Mouse (Mus musculus) forebrain, postnatal 0 days (tissue): ENCODE results near the gene Brd7. TPM values are rescaled to one million over a fixed set of nuclear protein-coding genes. Genes with fewer than 3 reads are reported as not detected.
A peak's percentile ranks its signal among the peaks of the same experiment; 100 is the strongest.

Experiments used
- ATAC-seq: fragments of 200-750 bp; cut with Nextera tagmentation; 2 replicates; pipeline ENCODE4 v1.8.0; 2017; ENCODE audit warnings: mild to moderate bottlenecking, moderate library complexity
- DNase-seq: peaks from one replicate; pipeline ENCODE4 v3.0.0-alpha.2; 2015
- H3K27ac ChIP-seq: fragments of 300-500 bp; sonication (generic); 2 replicates; pipeline ENCODE4 v1.5.1; 2014; ENCODE audit warnings: low read depth, mild to moderate bottlenecking, antibody characterized with exemption, low read length, moderate library complexity, mixed read lengths
- H3K27me3 ChIP-seq: fragments of 300-500 bp; sonication (generic); 2 replicates; pipeline ENCODE4 v1.6.1; 2014; ENCODE audit warnings: mild to moderate bottlenecking, low read length, mixed read lengths; ENCODE audit not compliant: insufficient read depth
- H3K36me3 ChIP-seq: fragments of 300-500 bp; sonication (generic); 2 replicates; pipeline ENCODE4 v1.6.1; 2014; ENCODE audit warnings: mild to moderate bottlenecking, moderate library complexity; ENCODE audit not compliant: insufficient read depth
- H3K4me1 ChIP-seq: fragments of 300-500 bp; sonication (generic); 2 replicates; pipeline ENCODE4 v1.6.1; 2014; ENCODE audit warnings: antibody characterized with exemption; ENCODE audit not compliant: insufficient read depth
- H3K4me2 ChIP-seq: fragments of 300-500 bp; sonication (generic); 2 replicates; pipeline ENCODE4 v1.6.1; 2014; ENCODE audit warnings: low read depth, mild to moderate bottlenecking, moderate library complexity
- H3K4me3 ChIP-seq: fragments of 300-500 bp; sonication (generic); 2 replicates; pipeline ENCODE4 v1.5.1; 2014; ENCODE audit warnings: low read depth, low read length, mixed read lengths
- H3K9ac ChIP-seq: fragments of 300-500 bp; sonication (generic); 2 replicates; pipeline ENCODE4 v1.6.1; 2014; ENCODE audit warnings: mild to moderate bottlenecking
- H3K9me3 ChIP-seq: fragments of 300-500 bp; sonication (generic); 2 replicates; pipeline ENCODE4 v1.6.1; 2016; ENCODE audit warnings: low read length
- CTCF ChIP-seq: sonication (generic); IDR thresholded peaks from 2 replicates; pipeline ENCODE4 v1.5.1; 2016; ENCODE audit warnings: antibody characterized with exemption, control low read depth, low read depth
- WGBS: fragments of 180-500 bp; shearing (Covaris S2); extraction: QIAGEN DNeasy Blood & Tissue Kit; methylation state at CpG from one replicate; pipeline ENCODE4 v1.1.7; 2014; 5-methylcytosine and 5-hydroxymethylcytosine counted together
- polyA plus RNA-seq: library from polyadenylated mRNA; unstranded; fragments of >200 nt; fragmentation: Nextera tagmentation; extraction: Ambion mirVana; gene quantifications from 2 replicates; pipeline ENCODE4 v1.2.1, GENCODE M21; 2015
- total RNA-seq: library from RNA; depleted of rRNA; stranded (reverse); fragments of >200 nt; gene quantifications from 2 replicates; pipeline ENCODE4 v1.2.3, GENCODE M21; 2014

The Brd7 gene
- total and polyA plus RNA-seq, 2 experiments from 2014 or later = 24.1 to 52.4 TPM

DNA sequence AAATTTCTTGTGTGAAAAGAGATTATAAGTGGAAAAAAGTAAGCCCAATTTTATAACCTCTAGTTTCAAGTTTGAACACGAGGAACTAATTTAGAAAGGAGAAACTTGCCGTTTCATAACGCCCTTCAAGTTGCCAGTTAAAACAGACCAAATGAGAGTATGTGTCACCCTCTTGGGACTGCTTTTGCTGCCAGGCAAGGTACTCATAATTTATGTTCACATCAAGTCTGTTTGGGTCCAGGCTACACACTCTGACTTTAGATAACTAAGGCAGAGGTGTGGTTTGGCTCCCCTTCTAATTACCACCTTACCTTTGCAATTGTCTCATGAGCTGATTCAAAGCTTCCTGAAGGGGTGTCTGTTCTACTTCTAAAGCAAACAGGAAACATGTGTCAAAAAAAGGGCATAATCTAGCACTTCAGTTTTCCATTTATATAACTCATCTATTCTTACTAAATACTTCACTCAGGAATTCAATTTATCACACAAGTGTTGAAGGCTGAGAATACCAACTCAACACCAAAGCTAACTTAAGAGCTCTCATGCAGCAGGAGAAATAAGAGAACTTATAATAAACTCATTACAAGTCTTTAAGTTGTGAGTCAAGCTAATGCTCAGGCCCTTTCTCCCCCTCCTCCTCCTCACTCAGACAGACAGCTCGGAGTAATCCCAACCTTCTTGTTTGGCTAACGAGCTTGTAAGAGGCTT, 4.6 kb downstream of the Brd7 start:
- 65% methylated on average over 5 of the region's 5 CpGs for WGBS
- Histone ChIP-seq H3K4me2 (no peak overlapping the region), H3K4me1 (peaks cover 10% of the 10 kb centered on the region; the same call in 1 of the 2 replicates), H3K36me3 (peaks cover 52% of the 10 kb centered on the region), H3K4me3 (no peak overlapping the region), H3K27ac (no peak overlapping the region), H3K9ac (no peak overlapping the region), H3K9me3 (no peaks in the 10 kb centered on the region), H3K27me3 (no peaks in the 10 kb centered on the region)
- TF ChIP-seq CTCF = no peak
- DNase-seq = no peak
- ATAC-seq = no peak

DNA sequence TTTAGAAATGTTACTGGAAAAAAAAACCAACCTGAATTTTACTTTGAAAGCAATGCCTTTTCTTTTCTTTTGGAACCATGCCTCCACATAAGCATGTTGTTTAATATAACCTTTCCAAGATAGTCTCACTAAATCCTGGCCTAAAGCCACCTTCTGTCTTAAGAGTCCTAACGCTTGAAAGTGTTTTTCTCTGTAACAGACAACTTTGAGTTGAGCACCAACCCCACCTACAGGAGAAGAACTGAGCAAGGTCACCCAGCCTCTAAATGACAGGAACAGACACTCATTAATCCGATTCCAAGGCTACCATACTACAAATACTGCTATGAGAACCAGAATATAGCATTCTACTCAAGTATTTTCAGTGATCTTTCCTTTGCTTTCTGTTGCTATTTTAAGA, 12.9 kb downstream of the Brd7 start:
- Histone ChIP-seq H3K9me3 (no peaks in the 10 kb centered on the region), H3K4me3 (no peak overlapping the region), H3K4me2 (no peak overlapping the region), H3K27ac (no peak overlapping the region), H3K36me3 (peaks cover 68% of the 10 kb centered on the region), H3K9ac (no peak overlapping the region), H3K4me1 (no peaks in the 10 kb centered on the region), H3K27me3 (no peaks in the 10 kb centered on the region)
- ATAC-seq = no peak
- no peak for DNase-seq
- WGBS = 61% methylated on average over 2 of the region's 2 CpGs
- no peak for TF ChIP-seq CTCF

DNA sequence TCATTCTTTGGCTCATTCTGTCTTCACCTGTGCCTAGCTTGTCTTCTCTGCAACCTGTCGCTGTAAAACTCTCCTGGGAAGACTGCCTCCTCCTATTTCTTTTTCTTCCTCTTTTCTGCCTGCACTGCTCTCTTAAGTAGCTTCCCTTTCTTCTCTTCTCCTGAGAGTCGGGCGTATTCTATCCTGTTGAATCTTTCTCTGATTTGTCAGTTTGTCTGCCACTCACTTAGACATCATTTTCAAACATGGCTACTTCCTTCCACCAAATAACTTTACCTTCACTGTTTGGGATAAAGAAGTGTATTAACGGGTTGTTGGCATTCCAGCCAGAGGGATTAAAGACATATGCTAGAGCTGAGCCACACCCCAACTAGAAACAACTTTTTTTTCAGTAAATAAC, 20.0 kb downstream of the Brd7 start:
- H3K27me3 ChIP-seq = no peaks in the 10 kb centered on the region

DNA sequence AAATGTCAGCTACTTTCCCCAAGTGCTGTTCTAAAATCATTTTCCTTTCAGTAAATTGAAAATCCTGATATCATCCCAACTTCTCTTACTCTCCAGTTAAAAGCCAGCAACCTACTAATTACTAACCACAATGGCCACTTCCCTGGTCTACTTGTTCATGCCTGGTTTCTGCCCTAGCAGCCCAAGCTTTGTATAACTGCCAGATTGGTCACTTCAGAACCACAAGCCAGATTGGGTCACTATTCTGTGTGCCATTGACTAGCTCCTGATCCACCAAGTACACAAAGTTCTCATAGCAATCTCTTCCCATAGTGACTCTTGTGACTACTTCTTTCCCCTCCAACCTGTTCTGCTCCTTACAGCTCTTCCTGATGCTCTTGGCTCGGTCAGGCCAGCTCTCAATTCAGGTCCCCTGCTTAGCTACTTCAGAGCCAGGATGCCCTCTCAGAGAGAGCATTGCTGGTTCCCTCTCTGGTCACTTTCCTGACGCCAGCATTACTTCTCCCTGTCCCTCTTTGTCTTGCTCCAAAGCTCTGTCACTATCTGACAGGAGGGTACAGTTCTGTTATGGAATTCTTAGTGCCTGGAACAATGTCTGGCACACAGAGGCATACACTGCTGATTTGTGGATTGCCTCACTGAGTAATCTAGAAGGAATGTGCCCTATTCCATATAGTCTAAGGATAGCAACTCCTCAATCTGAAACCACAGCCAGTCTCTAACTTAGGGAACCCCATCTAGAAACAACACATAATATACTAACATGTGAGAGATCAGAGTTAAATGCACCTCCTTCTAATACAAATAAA, 21.9 kb downstream of the Brd7 start:
- Histone ChIP-seq H3K27me3 (no peaks in the 10 kb centered on the region), H3K9me3 (no peaks in the 10 kb centered on the region), H3K36me3 (peaks cover 67% of the 10 kb centered on the region), H3K4me1 (no peaks in the 10 kb centered on the region), H3K27ac (no peak overlapping the region), H3K4me2 (no peak overlapping the region), H3K9ac (no peak overlapping the region), H3K4me3 (no peak overlapping the region)
- WGBS = 85% methylated on average over 2 of the region's 2 CpGs
- ATAC-seq (no peak), DNase-seq (no peak)
- no peak for TF ChIP-seq CTCF

More for the DNA sequence above, 20.0 kb downstream of the Brd7 start:
- Histone ChIP-seq H3K9ac (no peak overlapping the region), H3K4me3 (no peak overlapping the region), H3K9me3 (no peaks in the 10 kb centered on the region), H3K4me1 (no peaks in the 10 kb centered on the region), H3K27ac (no peak overlapping the region), H3K36me3 (peaks cover 75% of the 10 kb centered on the region), H3K4me2 (no peak overlapping the region)
- no peak for ATAC-seq
- WGBS = 83% methylated on average over 4 of the region's 4 CpGs
- DNase-seq = no peak
- no peak for TF ChIP-seq CTCF

DNA sequence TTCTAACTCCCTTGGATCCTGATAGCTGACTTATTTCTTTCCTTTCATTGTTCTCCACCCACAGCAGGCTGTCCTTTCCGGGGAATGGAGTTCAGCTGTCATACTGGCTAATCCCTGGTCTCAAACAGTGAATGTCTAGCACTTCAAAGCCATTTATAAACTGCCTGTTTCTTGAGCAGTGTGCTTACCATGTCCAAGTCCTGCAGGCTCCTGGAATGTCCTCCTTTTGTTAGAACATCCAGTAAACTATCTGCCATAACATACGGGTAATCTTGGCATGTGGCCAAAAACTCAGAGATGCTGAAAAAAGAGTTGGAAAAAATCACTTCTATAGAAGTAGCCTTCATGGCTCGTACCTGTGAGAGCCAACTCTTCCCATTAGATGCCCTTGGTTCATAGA, 22.8 kb downstream of the Brd7 start:
- Histone ChIP-seq H3K4me1 (no peaks in the 10 kb centered on the region), H3K9me3 (no peaks in the 10 kb centered on the region), H3K9ac (no peak overlapping the region), H3K27ac (no peak overlapping the region), H3K27me3 (no peaks in the 10 kb centered on the region), H3K4me3 (no peak overlapping the region), H3K36me3 (peaks cover 66% of the 10 kb centered on the region), H3K4me2 (no peak overlapping the region)
- no peak for ATAC-seq
- peak; percentile 42 for DNase-seq
- TF ChIP-seq CTCF = no peak
- WGBS = 35% methylated on average over 3 of the region's 3 CpGs

DNA sequence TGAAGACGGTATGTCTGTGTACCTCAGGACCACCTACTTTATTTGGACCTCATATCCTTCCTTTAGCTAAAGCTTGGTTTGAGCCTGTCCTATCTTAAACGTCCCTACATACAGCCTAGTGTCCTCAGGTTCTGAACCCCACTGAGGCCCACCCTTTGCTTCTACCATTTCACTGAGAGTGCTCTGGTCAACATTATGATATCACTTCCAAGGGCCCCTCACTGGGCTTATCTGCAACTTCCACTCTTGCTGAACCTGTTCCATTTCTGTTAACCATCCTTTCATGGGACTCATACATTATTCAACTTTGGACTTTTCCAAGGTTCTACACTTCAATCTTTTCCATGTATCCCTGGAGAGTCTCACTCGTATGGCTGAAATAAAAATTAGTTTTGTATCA, 27.0 kb downstream of the Brd7 start:
- Histone ChIP-seq H3K4me1 (no peaks in the 10 kb centered on the region), H3K36me3 (peaks cover 57% of the 10 kb centered on the region), H3K27ac (no peak overlapping the region), H3K27me3 (no peaks in the 10 kb centered on the region), H3K9ac (no peak overlapping the region), H3K4me2 (no peak overlapping the region), H3K4me3 (no peak overlapping the region), H3K9me3 (no peaks in the 10 kb centered on the region)
- DNase-seq (no peak), ATAC-seq (no peak)
- WGBS = 87% methylated on average over 3 of the region's 3 CpGs
- TF ChIP-seq CTCF = no peak

DNA sequence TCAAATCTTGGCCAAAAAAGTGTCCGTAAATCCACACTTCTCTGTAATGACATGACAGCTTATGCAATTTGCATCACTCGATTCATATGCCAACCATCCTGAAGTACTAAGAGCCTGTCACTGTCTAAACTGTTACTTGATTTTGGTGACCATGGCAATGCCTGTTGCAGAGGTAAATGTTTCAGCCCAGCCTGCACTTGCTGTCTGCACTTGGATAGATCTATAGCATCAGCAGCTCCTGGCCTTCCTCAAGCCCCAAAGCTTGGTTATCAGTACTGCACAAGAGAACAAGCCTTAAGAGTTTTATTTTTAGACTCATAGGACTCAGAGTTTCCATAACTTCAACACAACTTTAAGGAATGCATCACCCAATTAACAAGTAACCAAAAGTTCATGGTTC, 27.6 kb downstream of the Brd7 start:
- ATAC-seq (peak; percentile 63; the same call in 1 of the 2 replicates), DNase-seq (no peak)
- Histone ChIP-seq H3K4me1 (no peaks in the 10 kb centered on the region), H3K9me3 (no peaks in the 10 kb centered on the region), H3K27ac (no peak overlapping the region), H3K4me3 (no peak overlapping the region), H3K27me3 (no peaks in the 10 kb centered on the region), H3K9ac (no peak overlapping the region), H3K4me2 (no peak overlapping the region), H3K36me3 (peaks cover 51% of the 10 kb centered on the region)
- 74% methylated on average over 2 of the region's 2 CpGs for WGBS
- no peak for TF ChIP-seq CTCF
